Mouse (Mus musculus): Measurements from ENCODE around the gene Rufy2. TPM values are rescaled to one million over a fixed set of nuclear protein-coding genes. Genes with fewer than 3 reads are reported as not detected.

Rufy2 gene
- polyA plus RNA-seq, 1 experiment, result 3.0 TPM

GRCm38 (mm10) chr10:63039867-63040628, 60.0 kb downstream of the Rufy2 start:
- no peak for TF ChIP-seq USF1 (IDR thresholded peaks at IDR 0.05; ENCODE audit: low read depth)
- TF ChIP-seq TCF12 (IDR thresholded peaks at IDR 0.05; ENCODE audit: insufficient read depth, poor library complexity, severe bottlenecking), result no peak
- no peak for TF ChIP-seq CEBPB (IDR thresholded peaks at IDR 0.05; ENCODE audit: insufficient read depth, poor library complexity, severe bottlenecking)
- TF ChIP-seq TCF3 (IDR thresholded peaks at IDR 0.05; ENCODE audit: insufficient read length, low read depth), result no peak
- no peak for TF ChIP-seq MYOG (IDR thresholded peaks at IDR 0.05; ENCODE audit: control insufficient read depth in 1 of 3, insufficient read depth in 1 of 3, insufficient read length in 2 of 3, low read depth in 2 of 3)
- TF ChIP-seq POLR2A (IDR thresholded peaks at IDR 0.05; ENCODE audit: insufficient read length, low read depth), result no peak
- TF ChIP-seq E2F4 (IDR thresholded peaks at IDR 0.05; ENCODE audit: insufficient read depth), result no peak
- TF ChIP-seq POLR2AphosphoS2 (IDR thresholded peaks at IDR 0.05; ENCODE audit: insufficient read length, low read depth), result no peak
- TF ChIP-seq REST (IDR thresholded peaks at IDR 0.05; ENCODE audit: insufficient read depth, insufficient read length), result no peak
- no peak for TF ChIP-seq MYOD1 (IDR thresholded peaks at IDR 0.05; ENCODE audit: control insufficient read depth in 1 of 3, insufficient read length in 2 of 3, low read depth in 2 of 3)
- TF ChIP-seq MAX (IDR thresholded peaks at IDR 0.05; ENCODE audit: low read depth), result no peak
- TF ChIP-seq SRF (IDR thresholded peaks at IDR 0.05; ENCODE audit: control insufficient read depth, insufficient read length, low read depth), result no peak
- Histone ChIP-seq H3K27me3 (ENCODE audit: control insufficient read depth, insufficient read depth, insufficient read length) (no peaks in the 10 kb centered on the region), H3K4me2 (ENCODE audit: low read depth) (no peak overlapping the region), H3K79me2 (ENCODE audit: control insufficient read depth, insufficient read depth) (no peaks in the 10 kb centered on the region), H3K36me3 (ENCODE audit: control insufficient read depth, insufficient read depth) (no peaks in the 10 kb centered on the region), H3K4me3 (no peak overlapping the region), H3ac (ENCODE audit: control insufficient read depth, insufficient read length) (no peak overlapping the region)

GRCm38 (mm10) chr10:63043154-63043553, 63.1 kb downstream of the Rufy2 start:
- Histone ChIP-seq H3K4me3 (no peak overlapping the region), H3K79me2 (ENCODE audit: control insufficient read depth, insufficient read depth) (no peaks in the 10 kb centered on the region), H3K4me2 (ENCODE audit: low read depth) (no peak overlapping the region), H3K27me3 (ENCODE audit: control insufficient read depth, insufficient read depth, insufficient read length) (no peaks in the 10 kb centered on the region), H3K36me3 (ENCODE audit: control insufficient read depth, insufficient read depth) (no peaks in the 10 kb centered on the region), H3ac (ENCODE audit: control insufficient read depth, insufficient read length) (no peak overlapping the region)
- no peak for TF ChIP-seq POLR2A (IDR thresholded peaks at IDR 0.05; ENCODE audit: insufficient read length, low read depth)
- no peak for TF ChIP-seq MYOG (IDR thresholded peaks at IDR 0.05; ENCODE audit: control insufficient read depth in 1 of 3, insufficient read depth in 1 of 3, insufficient read length in 2 of 3, low read depth in 2 of 3)
- no peak for TF ChIP-seq MYOD1 (IDR thresholded peaks at IDR 0.05; ENCODE audit: control insufficient read depth in 1 of 3, insufficient read length in 2 of 3, low read depth in 2 of 3)
- TF ChIP-seq POLR2AphosphoS2 (IDR thresholded peaks at IDR 0.05; ENCODE audit: insufficient read length, low read depth), result no peak
- TF ChIP-seq SRF (IDR thresholded peaks at IDR 0.05; ENCODE audit: control insufficient read depth, insufficient read length, low read depth), result no peak

DNA sequence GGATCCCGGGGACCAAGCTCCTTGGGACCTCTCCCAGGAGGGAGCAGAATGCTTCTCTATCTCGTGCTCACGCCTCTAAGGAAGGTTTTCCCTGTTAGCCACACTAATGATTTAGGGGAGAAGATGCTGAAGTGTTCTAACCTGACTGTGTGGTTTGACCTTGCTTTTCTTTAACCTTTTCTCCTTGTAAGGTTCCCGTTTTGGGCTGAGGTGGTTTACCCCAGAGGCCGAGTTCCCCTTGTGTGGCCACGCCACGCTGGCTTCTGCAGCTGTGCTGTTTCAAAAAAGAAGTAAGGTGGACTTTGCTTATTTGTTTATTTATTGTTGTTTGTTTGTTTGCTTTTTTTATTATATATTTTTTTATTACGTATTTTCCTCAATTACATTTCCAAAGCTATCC, 67.7 kb downstream of the Rufy2 start:
- no peaks in the 10 kb centered on the region for H3K27me3 ChIP-seq (ENCODE audit: control insufficient read depth, insufficient read depth, insufficient read length)
- H3K36me3 ChIP-seq (ENCODE audit: control insufficient read depth, insufficient read depth), result no peaks in the 10 kb centered on the region
- H3K79me2 ChIP-seq (ENCODE audit: control insufficient read depth, insufficient read depth), result no peaks in the 10 kb centered on the region
- no peak overlapping the region for H3K4me3 ChIP-seq
- no peak for TF ChIP-seq MAX (IDR thresholded peaks at IDR 0.05; ENCODE audit: low read depth)
- H3K4me2 ChIP-seq (ENCODE audit: low read depth), result no peak overlapping the region
- no peak overlapping the region for H3ac ChIP-seq (ENCODE audit: control insufficient read depth, insufficient read length)

DNA sequence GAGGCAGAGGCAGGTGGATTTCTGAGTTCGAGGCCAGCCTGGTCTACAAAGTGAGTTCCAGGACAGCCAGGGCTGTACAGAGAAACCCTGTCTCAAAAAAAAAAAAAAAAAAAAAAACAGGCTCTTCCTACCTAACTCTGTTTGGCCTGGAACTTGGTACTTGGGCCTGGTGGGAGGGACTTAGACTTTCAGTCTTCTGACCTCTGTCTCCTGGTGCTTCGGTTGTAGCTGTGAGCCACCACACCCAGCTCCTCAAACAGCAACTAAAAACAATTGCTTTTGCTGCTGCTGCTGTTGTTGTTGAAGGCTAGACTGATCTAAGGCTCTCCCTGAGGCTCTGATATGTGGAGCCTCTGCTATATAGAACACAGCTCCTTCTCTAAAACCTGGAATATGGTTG, 69.1 kb downstream of the Rufy2 start:
- Histone ChIP-seq H3ac (ENCODE audit: control insufficient read depth, insufficient read length) (no peak overlapping the region), H3K27me3 (ENCODE audit: control insufficient read depth, insufficient read depth, insufficient read length) (no peaks in the 10 kb centered on the region), H3K79me2 (ENCODE audit: control insufficient read depth, insufficient read depth) (no peaks in the 10 kb centered on the region), H3K4me2 (ENCODE audit: low read depth) (no peak overlapping the region), H3K4me3 (no peak overlapping the region), H3K36me3 (ENCODE audit: control insufficient read depth, insufficient read depth) (no peaks in the 10 kb centered on the region)
- no peak for TF ChIP-seq TCF3 (IDR thresholded peaks at IDR 0.05; ENCODE audit: insufficient read length, low read depth)
- TF ChIP-seq REST (IDR thresholded peaks at IDR 0.05; ENCODE audit: insufficient read depth, insufficient read length), result no peak
- no peak for TF ChIP-seq USF1 (IDR thresholded peaks at IDR 0.05; ENCODE audit: low read depth)
- no peak for TF ChIP-seq POLR2A (IDR thresholded peaks at IDR 0.05; ENCODE audit: insufficient read length, low read depth)
- TF ChIP-seq MYOG (IDR thresholded peaks at IDR 0.05; ENCODE audit: control insufficient read depth in 1 of 3, insufficient read depth in 1 of 3, insufficient read length in 2 of 3, low read depth in 2 of 3), result no peak
- TF ChIP-seq TCF12 (IDR thresholded peaks at IDR 0.05; ENCODE audit: insufficient read depth, poor library complexity, severe bottlenecking), result no peak
- no peak for TF ChIP-seq CEBPB (IDR thresholded peaks at IDR 0.05; ENCODE audit: insufficient read depth, poor library complexity, severe bottlenecking)
- no peak for TF ChIP-seq MYOD1 (IDR thresholded peaks at IDR 0.05; ENCODE audit: control insufficient read depth in 1 of 3, insufficient read length in 2 of 3, low read depth in 2 of 3)

DNA sequence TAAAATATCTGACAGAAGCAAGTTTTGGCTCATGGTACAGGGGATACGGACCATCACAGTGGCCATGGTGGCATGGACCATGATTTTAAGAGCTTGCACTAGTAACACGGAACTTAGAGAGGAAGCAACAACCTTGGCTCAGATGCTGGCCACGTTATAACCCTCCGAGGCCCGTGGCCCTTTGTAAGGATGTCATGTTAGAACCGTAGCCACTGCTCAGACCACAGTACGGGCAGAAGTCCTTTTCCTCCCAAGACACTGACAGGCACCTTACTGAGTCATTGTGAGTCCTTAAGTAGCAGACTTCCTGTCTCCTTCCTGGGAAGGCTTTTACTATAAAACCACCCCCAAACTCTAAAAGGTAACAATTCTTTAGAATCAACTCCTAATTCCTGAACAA, 71.2 kb downstream of the Rufy2 start:
- H3K79me2 ChIP-seq (ENCODE audit: control insufficient read depth, insufficient read depth), result no peaks in the 10 kb centered on the region
- H3K4me3 ChIP-seq, result no peak overlapping the region
- TF ChIP-seq E2F4 (IDR thresholded peaks at IDR 0.05; ENCODE audit: insufficient read depth) (no peak), POLR2A (IDR thresholded peaks at IDR 0.05; ENCODE audit: insufficient read length, low read depth) (no peak), TCF3 (IDR thresholded peaks at IDR 0.05; ENCODE audit: insufficient read length, low read depth) (no peak), MYOD1 (IDR thresholded peaks at IDR 0.05; ENCODE audit: control insufficient read depth in 1 of 3, insufficient read length in 2 of 3, low read depth in 2 of 3) (no peak), MYOG (IDR thresholded peaks at IDR 0.05; ENCODE audit: control insufficient read depth in 1 of 3, insufficient read depth in 1 of 3, insufficient read length in 2 of 3, low read depth in 2 of 3) (no peak), MAX (IDR thresholded peaks at IDR 0.05; ENCODE audit: low read depth) (no peak), POLR2AphosphoS2 (IDR thresholded peaks at IDR 0.05; ENCODE audit: insufficient read length, low read depth) (no peak), CEBPB (IDR thresholded peaks at IDR 0.05; ENCODE audit: insufficient read depth, poor library complexity, severe bottlenecking) (no peak), TCF12 (IDR thresholded peaks at IDR 0.05; ENCODE audit: insufficient read depth, poor library complexity, severe bottlenecking) (no peak), REST (IDR thresholded peaks at IDR 0.05; ENCODE audit: insufficient read depth, insufficient read length) (no peak), SRF (IDR thresholded peaks at IDR 0.05; ENCODE audit: control insufficient read depth, insufficient read length, low read depth) (no peak), USF1 (IDR thresholded peaks at IDR 0.05; ENCODE audit: low read depth) (no peak)
- no peaks in the 10 kb centered on the region for H3K36me3 ChIP-seq (ENCODE audit: control insufficient read depth, insufficient read depth)
- H3K27me3 ChIP-seq (ENCODE audit: control insufficient read depth, insufficient read depth, insufficient read length), result no peaks in the 10 kb centered on the region
- H3K4me2 ChIP-seq (ENCODE audit: low read depth), result no peak overlapping the region
- H3ac ChIP-seq (ENCODE audit: control insufficient read depth, insufficient read length), result no peak overlapping the region
